Mouse (Mus musculus) embryonic stem cell, embryonic (primary cell): ENCODE results near the gene Zc3hav1.

Experiments used
- CTCF ChIA-PET, 4 experiments: fragments of 300-600 bp in 2 of 4; fragments of 350-600 bp in 2 of 4; sonication (Branson Sonifier 250); formaldehyde crosslinking; loops; one replicate each; lab custom pipeline; 2022; ENCODE audit warnings: inconsistent platforms in 2 of 4; lab: Charles Lee
- POLR2A ChIA-PET, 4 experiments: fragments of 300-600 bp in 2 of 4; fragments of 350-600 bp in 2 of 4; sonication (Branson Sonifier 250); formaldehyde crosslinking; loops; one replicate each; lab custom pipeline; 2022; ENCODE audit warnings: antibody characterized with exemption in 4 of 4, inconsistent platforms in 1 of 4; lab: Charles Lee

Gene Zc3hav1

DNA sequence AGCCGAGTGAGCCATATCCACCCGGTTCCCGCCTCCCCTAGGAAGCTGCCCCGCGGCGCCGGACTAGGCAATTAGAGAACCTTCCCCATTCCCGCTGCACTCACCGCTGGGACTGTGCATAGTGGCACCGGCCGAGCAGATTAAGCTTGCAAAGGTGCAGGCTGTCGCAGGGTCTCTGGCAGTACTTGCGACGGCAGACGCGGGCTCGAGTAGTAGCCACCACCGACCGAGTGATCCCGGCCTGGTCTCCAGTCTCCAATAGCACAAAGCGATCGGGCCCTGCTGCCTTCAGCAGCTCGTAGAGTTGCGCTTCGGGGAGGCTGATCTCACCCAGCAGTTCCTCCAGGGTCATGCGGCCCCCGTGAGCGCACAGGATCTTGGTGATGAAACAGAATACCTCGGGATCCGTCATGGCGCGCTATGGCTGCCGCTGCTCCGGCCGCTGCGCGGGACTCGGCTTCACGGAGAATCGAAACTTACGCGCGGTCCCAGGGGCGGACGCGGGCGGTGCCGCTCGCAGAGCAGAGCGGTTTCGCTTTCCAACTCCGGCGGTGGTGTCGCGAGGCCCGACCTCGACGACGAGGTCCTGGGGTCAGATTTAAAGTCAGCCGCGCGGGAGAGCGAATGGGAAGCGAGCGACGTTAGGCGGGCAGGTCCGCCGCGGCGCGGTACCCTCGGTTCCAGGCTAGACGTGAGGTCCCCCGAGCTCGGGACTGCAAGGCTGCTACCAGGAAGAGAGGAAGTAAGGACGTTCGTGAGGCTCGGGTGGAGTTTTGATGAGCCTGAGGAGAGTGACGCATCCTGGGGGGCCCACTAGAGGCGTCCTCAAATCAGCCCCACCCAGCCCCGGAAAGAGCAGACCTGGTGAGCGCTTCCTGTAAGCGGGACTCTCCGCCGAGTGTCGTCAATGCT, at the start of gene Zc3hav1:
Zc3hav1 (minus strand) TSS at position 793 of the 912 bp plus-strand sequence.
- CTCF ChIA-PET: interaction anchor here in 2 of 4 experiments (1.1 to 1.5 kb wide), 2 partner anchors 11 to 179 kb away, joined by 3 read pairs; partner anchors contain the start of gene Fmc1 (in 1 of the 2)
- POLR2A ChIA-PET: interaction anchor here in 3 of 4 experiments (0.6 to 7.5 kb wide), 33 partner anchors 8 to 547 kb away, joined by 3 to 101 read pairs (median 4); partner anchors contain the start of genes Ttc26 (in 3 of the 3), Luc7l2 (in 2 of the 3) and Fmc1 (in 1 of the 3)

DNA sequence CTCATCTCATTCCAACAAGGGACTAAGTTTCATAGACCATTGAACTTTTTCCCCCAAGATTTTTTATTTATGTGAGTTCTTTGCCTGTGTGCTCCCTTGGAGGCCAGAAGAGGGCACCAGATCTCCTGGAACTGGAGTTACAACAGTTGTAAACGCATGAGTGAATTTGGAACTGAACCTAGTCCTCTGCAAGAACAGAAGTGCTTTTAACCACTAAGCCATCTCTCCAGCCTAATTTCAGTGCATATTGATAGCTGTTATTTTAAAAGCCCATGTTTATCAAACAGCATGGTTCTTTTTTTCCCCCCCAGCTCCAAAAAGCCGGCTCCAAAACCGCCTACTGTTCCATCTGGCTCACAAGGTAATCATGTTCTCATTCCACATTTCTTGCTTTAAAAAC, 35.3 kb upstream of the Zc3hav1 start:
- CTCF ChIA-PET: interaction anchor here in 2 of 4 experiments (0.5 to 2.0 kb wide), 4 partner anchors 9 to 879 kb away, joined by 3 to 6 read pairs (median 4); partner anchors contain the start of gene Ttc26 (in 1 of the 2)
- POLR2A ChIA-PET: interaction anchor here in 2 of 4 experiments (0.9 to 2.7 kb wide), 5 partner anchors 8 to 161 kb away, joined by 3 to 9 read pairs (median 4); partner anchors contain the start of genes Luc7l2 (in 1 of the 2), Ttc26 (in 1 of the 2) and Zc3hav1l (in 1 of the 2)

DNA sequence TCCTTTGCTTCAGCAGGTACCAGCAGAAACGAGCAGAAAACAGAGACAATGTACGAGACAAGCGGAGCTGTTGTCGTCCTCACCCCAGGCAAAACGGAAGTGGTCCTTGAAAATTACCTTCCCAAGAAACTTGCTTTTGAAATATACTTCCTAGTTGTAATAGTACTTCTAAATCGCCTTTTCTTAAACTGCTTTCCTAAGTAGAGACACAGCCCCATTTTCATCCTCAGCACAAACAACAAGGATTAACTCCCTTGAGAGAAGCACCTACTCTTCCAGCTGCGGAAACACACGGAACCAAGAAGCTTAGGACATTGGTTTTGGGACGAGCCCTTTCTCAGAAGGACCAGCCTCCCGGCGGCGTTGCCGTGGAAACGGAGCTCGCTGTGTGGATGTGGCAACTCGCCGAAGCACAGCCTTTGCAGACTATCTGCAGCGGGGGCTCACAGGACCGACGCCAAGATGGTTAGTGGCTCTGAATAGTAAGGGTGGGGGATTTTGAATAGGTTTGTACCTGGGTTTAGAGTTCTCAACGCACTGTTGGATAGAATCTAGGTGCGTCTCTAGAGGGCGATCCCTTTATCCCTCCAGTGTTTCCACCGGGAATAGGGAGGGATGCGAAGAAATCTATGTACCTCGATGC, 26.8 kb upstream of the Zc3hav1 start, which contains the start of gene Ttc26:
Ttc26 (plus strand) TSS at position 341 of the 643 bp plus-strand sequence.
- POLR2A ChIA-PET: interaction anchor here (0.5 to 4.9 kb wide), 58 partner anchors 8 to 1067 kb away, joined by 3 to 32 read pairs (median 5); partner anchors contain the start of genes Fmc1 (in 3 of the 4), Luc7l2 (in 3 of the 4), Ubn2 (in 2 of the 4) and Creb3l2 (in 1 of the 4)
- CTCF ChIA-PET: interaction anchor here in 3 of 4 experiments (0.5 to 1.5 kb wide), 10 partner anchors 9 to 884 kb away, joined by 3 to 10 read pairs (median 4); partner anchors contain the start of gene Fmc1 (in 1 of the 3)

DNA sequence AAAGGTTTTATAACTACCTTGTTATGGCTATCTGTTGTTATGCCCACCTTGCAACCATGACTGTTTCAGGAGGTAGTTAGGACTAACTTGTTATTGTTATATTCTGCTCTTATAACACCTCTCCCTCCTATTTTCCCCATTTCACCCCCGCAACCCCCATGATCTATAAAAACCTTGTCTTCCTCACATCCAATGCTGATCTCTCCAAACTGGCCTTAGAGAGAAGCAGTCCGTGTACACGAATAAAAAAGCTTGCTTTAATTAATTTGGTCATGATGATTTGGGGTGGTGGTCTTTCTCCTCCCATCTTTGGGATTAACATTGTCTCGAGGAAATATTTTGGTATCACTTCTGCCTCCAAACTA, 26.3 kb upstream of the Zc3hav1 start:
- ChIA-PET CTCF (interaction anchor here in 3 of 4 experiments (0.6 to 1.5 kb wide), 6 partner anchors 9 to 310 kb away, joined by 3 to 10 read pairs (median 4); partner anchors contain the start of gene Fmc1 (in 1 of the 3)), POLR2A (interaction anchor here (0.5 to 4.9 kb wide), 51 partner anchors 10 to 1067 kb away, joined by 3 to 32 read pairs (median 5); partner anchors contain the start of genes Fmc1 (in 3 of the 4), Luc7l2 (in 3 of the 4), Ubn2 (in 2 of the 4) and Creb3l2 (in 1 of the 4))

DNA sequence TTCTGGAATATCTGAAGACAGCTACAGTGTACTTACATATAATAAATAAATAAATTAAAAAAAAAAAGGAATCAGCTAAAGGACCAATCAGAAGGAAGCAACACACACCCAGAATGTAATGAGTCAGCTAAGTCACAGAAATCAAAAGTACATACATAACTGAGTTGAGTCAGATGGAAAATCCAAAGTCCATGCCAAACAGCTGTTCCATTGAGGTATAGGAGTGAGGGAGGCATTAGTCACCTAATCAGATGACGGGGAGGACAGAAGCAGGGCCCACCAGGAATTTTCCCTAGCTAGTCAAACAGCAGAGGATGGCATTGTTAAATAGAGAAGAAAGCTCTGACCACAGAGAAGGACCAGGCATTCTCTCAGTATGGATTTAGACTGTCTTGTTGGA, 19.9 kb upstream of the Zc3hav1 start:
- POLR2A ChIA-PET: interaction anchor here in 2 of 4 experiments (0.5 to 3.2 kb wide), 4 partner anchors 12 to 177 kb away, joined by 4 to 10 read pairs (median 6); partner anchors contain the start of genes Luc7l2 (in 1 of the 2) and Zc3hav1 (in 1 of the 2)

DNA sequence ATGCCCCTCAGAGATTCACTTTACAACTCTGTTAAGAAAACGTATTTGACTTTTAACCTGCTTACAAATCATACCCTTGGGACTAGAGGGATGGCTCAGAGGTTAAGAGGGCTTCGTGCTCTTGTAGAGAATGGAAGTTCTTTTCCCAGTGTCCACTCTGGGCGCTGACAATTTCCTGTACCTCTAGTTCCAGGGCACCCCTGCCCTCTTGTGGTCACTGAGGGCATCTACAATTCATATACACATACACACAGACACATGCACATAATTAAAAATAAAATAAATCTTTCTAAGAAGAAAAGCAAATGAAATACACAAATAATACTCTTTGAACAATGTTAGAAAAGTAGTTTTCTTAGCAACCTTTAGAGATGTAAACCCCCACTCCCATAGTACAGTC, 15.5 kb upstream of the Zc3hav1 start:
- ChIA-PET CTCF (interaction anchor here in 1 of 4 experiments (0.5 to 0.6 kb wide), 2 partner anchors 10 to 158 kb away, joined by 3 to 4 read pairs; no protein-coding TSS in a partner anchor), POLR2A (interaction anchor here in 2 of 4 experiments (1.9 to 2.1 kb wide), 2 partner anchors 11 kb away, joined by 8 to 11 read pairs; partner anchors contain the start of gene Ttc26 (in 2 of the 2))

More for the DNA sequence above, 19.9 kb upstream of the Zc3hav1 start:
- CTCF ChIA-PET: interaction anchor here in 1 of 4 experiments (0.8 kb wide), 1 partner anchor 22 kb away, joined by 4 read pairs; no protein-coding TSS in a partner anchor

DNA sequence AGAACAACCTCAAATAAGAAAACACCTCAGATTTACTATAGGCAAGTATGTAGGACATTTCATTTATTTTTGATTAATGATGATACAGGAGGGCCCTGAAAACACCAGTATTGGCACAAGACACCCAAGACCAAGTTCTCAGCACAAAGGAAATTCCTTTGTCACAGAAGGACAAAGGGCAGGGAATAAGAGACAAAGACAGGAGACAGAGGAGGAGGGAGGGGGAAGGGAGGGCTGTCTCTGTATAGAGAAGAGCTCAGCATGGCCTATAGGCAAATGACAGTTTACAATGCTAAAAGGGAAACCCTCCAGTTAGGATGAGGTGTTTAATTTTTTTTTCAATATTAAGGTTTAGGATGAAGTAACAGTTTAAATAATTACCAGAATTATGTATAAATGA, 9.7 kb upstream of the Zc3hav1 start:
- ChIA-PET CTCF (interaction anchor here in 1 of 4 experiments (1.3 to 1.8 kb wide), 2 partner anchors 24 to 29 kb away, joined by 3 to 7 read pairs; no protein-coding TSS in a partner anchor), POLR2A (interaction anchor here in 3 of 4 experiments (0.7 to 4.9 kb wide), 16 partner anchors 9 to 569 kb away, joined by 3 to 38 read pairs (median 4); partner anchors contain the start of genes Zc3hav1 (in 3 of the 3), Ttc26 (in 2 of the 3) and Luc7l2 (in 1 of the 3))

DNA sequence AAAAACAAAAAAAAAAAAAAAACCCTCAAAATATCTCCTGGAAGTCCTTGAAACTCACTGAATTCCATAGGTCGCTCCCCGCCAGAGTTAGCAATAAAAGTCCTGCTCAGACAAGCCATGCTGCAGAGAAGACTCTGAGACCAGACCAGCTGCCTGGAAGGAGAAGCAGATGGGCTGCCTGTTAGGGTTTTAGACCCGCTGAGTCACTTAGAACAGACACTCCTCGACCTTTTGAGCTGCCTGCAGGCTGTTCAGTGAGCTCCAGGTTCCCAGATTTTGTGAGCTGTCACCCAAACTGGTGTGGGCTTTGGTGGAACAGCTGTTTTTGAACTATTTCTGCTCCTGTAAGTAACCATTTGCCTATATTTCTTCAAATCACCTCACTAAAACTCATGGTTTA, 9.0 kb upstream of the Zc3hav1 start:
- ChIA-PET POLR2A (interaction anchor here in 3 of 4 experiments (0.6 to 4.9 kb wide), 17 partner anchors 8 to 228 kb away, joined by 3 to 38 read pairs (median 5); partner anchors contain the start of genes Ttc26 (in 3 of the 3), Zc3hav1 (in 3 of the 3) and Luc7l2 (in 1 of the 3)), CTCF (interaction anchor here in 1 of 4 experiments (0.7 to 1.8 kb wide), 3 partner anchors 24 to 49 kb away, joined by 3 to 7 read pairs (median 3); no protein-coding TSS in a partner anchor)

DNA sequence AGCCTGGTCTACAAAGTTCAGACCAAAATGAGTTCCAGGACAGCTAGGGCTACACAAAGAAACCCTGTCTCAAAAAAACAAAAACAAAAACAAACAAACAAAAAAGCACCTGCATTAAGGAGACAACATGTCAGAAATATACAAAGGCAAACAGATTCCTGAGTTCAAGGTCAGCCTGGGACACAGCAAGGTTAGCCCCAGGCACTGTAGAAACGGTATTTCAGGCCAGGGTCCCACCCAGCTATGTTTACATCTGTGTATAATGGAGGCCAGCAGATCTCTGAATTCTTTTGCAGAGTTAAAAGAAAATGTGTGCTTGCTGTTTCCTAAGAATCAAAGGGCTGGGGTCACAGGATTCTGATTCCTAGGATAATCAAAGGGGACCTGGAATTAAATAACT, 7.5 kb upstream of the Zc3hav1 start:
- POLR2A ChIA-PET: interaction anchor here in 3 of 4 experiments (0.8 to 4.9 kb wide), 28 partner anchors 8 to 189 kb away, joined by 3 to 38 read pairs (median 4); partner anchors contain the start of genes Ttc26 (in 3 of the 3), Fmc1 (in 2 of the 3), Zc3hav1 (in 2 of the 3) and Luc7l2 (in 1 of the 3)
- CTCF ChIA-PET: interaction anchor here in 3 of 4 experiments (0.6 to 1.1 kb wide), 3 partner anchors 20 to 88 kb away, joined by 3 to 4 read pairs (median 3); partner anchors contain the start of gene Ttc26 (in 1 of the 3)

DNA sequence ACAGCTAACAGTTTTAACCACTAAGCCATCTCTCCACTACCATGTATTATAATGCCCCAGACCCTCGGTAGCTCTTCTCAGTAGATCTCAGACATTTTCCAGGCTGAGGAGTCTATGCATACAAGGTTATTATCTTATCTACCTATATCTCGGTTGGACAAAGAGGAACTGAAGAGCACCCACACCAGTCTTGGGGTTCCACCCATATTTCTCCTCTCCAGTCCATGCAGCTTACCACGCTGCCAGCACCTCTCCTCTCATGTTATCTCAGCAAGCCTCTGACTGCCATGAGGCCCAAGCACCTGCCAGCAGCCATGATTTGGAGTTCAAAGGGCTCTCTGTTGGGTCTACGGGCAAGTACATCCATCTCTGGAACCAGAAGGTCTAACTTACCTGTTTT, 6.7 kb upstream of the Zc3hav1 start:
- ChIA-PET CTCF (interaction anchor here in 1 of 4 experiments (0.7 kb wide), 1 partner anchor 70 kb away, joined by 5 read pairs; no protein-coding TSS in a partner anchor), POLR2A (interaction anchor here in 3 of 4 experiments (0.5 to 4.9 kb wide), 25 partner anchors 7 to 190 kb away, joined by 3 to 38 read pairs (median 5); partner anchors contain the start of genes Ttc26 (in 3 of the 3), Fmc1 (in 1 of the 3), Luc7l2 (in 1 of the 3) and Zc3hav1 (in 1 of the 3))

DNA sequence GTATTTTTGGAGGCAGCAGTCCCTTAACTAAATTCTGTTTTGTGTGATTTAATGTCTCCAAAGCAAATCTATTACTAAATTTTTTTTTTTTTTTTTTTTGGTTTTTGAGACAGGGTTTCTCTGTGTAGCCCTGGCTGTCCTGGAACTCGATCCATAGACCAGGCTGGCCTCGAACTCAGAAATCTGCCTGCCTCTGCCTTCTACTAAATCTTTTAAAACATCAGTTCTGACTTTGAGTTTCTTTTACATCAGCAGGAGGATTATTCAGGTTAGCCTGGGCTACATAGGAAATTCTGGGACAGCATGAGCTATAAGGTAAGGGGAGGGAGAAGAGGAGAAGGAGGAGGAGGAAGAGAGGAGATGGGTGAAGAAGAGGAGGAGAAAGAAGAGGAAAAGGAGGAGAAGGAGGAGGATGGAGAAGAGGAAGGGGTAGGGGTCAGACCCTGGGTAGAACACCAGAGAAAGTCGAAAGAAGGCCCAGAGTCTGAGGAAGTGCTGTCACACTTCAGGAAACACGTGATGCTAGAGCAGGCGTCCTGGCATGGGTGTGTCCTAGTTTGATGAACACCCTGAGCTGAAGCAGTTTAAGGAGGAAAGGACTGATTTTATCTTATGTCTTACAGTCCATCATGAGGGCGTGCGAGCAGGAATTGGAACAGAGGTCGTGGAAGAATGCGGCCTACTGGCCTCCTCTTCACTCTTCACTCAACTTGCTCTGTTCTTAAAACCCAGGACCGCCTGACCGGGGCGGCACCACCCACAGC, 5.5 kb upstream of the Zc3hav1 start:
- CTCF ChIA-PET: interaction anchor here in 3 of 4 experiments (0.6 to 0.7 kb wide), 3 partner anchors 10 to 25 kb away, joined by 3 read pairs; no protein-coding TSS in a partner anchor
- POLR2A ChIA-PET: interaction anchor here in 3 of 4 experiments (0.6 to 4.9 kb wide), 25 partner anchors 11 to 992 kb away, joined by 3 to 32 read pairs (median 4); partner anchors contain the start of genes Ttc26 (in 3 of the 3), Luc7l2 (in 2 of the 3), Fmc1 (in 1 of the 3) and Ubn2 (in 1 of the 3)

DNA sequence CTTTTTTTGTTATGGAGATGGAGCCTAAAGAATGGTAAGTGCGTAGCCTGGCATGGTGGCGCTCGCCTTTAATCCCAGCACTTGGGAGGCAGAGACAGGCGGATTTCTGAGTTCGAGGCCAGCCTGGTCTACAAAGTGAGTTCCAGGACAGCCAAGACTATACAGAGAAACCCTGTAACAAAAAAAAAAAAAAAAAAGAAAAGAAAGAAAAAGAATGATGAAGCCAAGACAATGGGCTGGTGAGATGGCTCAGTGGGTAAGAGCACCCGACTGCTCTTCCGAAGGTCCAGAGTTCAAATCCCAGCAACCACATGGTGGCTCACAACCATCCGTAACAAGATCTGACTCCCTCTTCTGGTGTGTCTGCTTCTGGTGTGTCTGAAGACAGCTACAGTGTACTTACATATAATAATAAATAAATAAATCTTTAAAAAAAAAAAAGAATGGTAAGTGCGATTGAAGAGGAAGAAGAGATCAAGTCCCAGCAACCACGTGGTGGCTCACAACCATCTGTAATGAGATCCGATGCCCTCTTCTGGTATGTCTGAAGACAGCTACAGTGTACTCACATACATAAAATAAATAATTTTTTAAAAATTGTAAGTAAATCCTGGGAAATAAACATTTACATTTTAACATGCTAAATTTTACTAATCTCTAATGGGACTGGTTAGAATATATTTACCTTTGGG, 4.8 kb upstream of the Zc3hav1 start:
- ChIA-PET POLR2A (interaction anchor here in 3 of 4 experiments (0.6 to 7.5 kb wide), 14 partner anchors 7 to 993 kb away, joined by 3 to 101 read pairs (median 5); partner anchors contain the start of genes Ttc26 (in 2 of the 3) and Luc7l2 (in 1 of the 3)), CTCF (interaction anchor here in 1 of 4 experiments (0.7 kb wide), 1 partner anchor 15 kb away, joined by 3 read pairs; no protein-coding TSS in a partner anchor)

DNA sequence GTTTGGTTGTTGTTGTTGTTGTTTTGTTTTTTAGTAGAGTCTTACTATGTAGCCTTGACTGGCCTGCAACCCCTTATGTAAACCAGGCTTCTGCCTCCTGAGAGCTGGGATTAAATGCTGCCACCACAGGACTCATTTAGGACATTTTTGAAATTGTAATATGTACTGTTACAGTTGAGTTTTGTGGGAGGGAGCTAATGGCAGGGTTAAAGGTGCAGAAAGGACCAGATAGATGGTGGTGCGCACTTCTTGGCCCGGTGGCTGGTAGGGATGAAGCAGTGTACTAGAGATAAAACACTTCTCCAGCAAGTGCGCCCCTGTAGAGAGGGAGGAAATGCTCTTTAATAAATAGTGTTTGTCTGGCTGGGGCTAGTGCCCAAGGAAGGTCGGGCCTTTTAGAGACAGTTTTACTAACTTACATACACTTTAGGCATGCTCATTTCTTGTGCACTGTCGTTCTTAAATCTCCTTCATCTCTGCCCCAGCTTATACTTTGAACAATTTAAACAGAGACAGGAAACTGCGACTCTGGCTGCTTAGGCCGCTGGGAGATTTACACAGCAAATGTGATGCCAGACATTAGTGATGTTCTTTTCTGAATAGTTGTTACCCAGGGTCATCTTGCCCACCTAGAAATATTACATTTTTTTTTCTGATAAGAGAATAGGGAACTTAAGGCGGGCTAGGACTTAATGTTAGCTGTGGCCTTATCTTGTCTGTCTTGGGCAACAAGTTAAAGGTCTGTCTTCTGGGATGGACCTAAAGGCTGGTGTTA, 4.0 kb upstream of the Zc3hav1 start:
- ChIA-PET CTCF (interaction anchor here in 1 of 4 experiments (0.7 kb wide), 1 partner anchor 12 kb away, joined by 3 read pairs; no protein-coding TSS in a partner anchor), POLR2A (interaction anchor here (0.6 to 7.5 kb wide), 22 partner anchors 8 to 852 kb away, joined by 3 to 101 read pairs (median 4); partner anchors contain the start of genes Ttc26 (in 2 of the 4), Fmc1 (in 1 of the 4) and Luc7l2 (in 1 of the 4))
